In genomic region chr14:61556289-61557147, GRCm38 (mm10) we compare ENCODE assay signal across 8 mouse cellular contexts. TPM values are rescaled to one million over a fixed set of nuclear protein-coding genes. Genes with fewer than 3 reads are reported as not detected.
A peak's percentile ranks its signal among the peaks of the same experiment; 100 is the strongest.
DNase-seq lines count a peak whose midpoint lies in the region; ATAC-seq lines count a peak whose summit lies in the region.

Gene Spryd7 (minus strand): TSS chr14:61556886.

- H3K4me1 ChIP-seq in heart, embryonic 13.5 days: peaks cover 14% of the 10 kb centered on the region
- H3K4me1 ChIP-seq in liver, embryonic 12.5 days: peaks cover 27% of the 10 kb centered on the region
- H3K4me1 ChIP-seq in stomach, embryonic 15.5 days: peaks cover 4% of the 10 kb centered on the region; the same call in 1 of the 2 replicates

- peak within 1 kb of the TSS; percentile 90 for H3K4me2 ChIP-seq in heart, embryonic 13.5 days
- H3K4me2 ChIP-seq in liver, embryonic 12.5 days: peak within 1 kb of the TSS; percentile 98
- peak within 1 kb of the TSS; percentile 94 for H3K4me2 ChIP-seq in stomach, embryonic 15.5 days

- H3K4me3 ChIP-seq in heart, embryonic 13.5 days: peak within 1 kb of the TSS; percentile 75
- peak within 1 kb of the TSS; percentile 75 for H3K4me3 ChIP-seq in liver, embryonic 12.5 days
- peak within 1 kb of the TSS; percentile 69 for H3K4me3 ChIP-seq in stomach, embryonic 15.5 days (replicated peaks)

- H3K36me3 ChIP-seq in heart, embryonic 13.5 days: no peaks in the 10 kb centered on the region
- H3K36me3 ChIP-seq in liver, embryonic 12.5 days: peaks cover 7% of the 10 kb centered on the region; the same call in 1 of the 2 replicates
- H3K36me3 ChIP-seq in stomach, embryonic 15.5 days: no peaks in the 10 kb centered on the region; the same call in 1 of the 2 replicates

- peaks cover 4% of the 10 kb centered on the region; the same call in 1 of the 2 replicates for H3K9me3 ChIP-seq in heart, embryonic 13.5 days
- H3K9me3 ChIP-seq in liver, embryonic 12.5 days (replicated peaks): peaks cover 2% of the 10 kb centered on the region; the same call in 1 of the 2 replicates
- no peaks in the 10 kb centered on the region for H3K9me3 ChIP-seq in stomach, embryonic 15.5 days

- peak within 1 kb of the TSS; percentile 85 for H3K27ac ChIP-seq in heart, embryonic 13.5 days (replicated peaks)
- peak within 1 kb of the TSS; percentile 86 for H3K27ac ChIP-seq in liver, embryonic 12.5 days
- peak within 1 kb of the TSS; percentile 90 for H3K27ac ChIP-seq in stomach, embryonic 15.5 days

- under 1% methylated on average over 72 of the region's 72 CpGs for WGBS in heart, embryonic 13.5 days
- WGBS in liver, embryonic 12.5 days (ENCODE audit: insufficient replicate concordance): under 1% methylated on average over 70 of the region's 72 CpGs
- under 1% methylated on average over 72 of the region's 72 CpGs for WGBS in stomach, embryonic 15.5 days

- ATAC-seq in erythroid progenitor cell, adult 5-6 weeks (replicated peaks; ENCODE audit: low FRiP score, poor library complexity, severe bottlenecking): peak; percentile 93
- peak; percentile 98 for ATAC-seq in heart, embryonic 13.5 days (ENCODE audit: extremely low read depth, insufficient number of reproducible peaks, low FRiP score, low TSS enrichment)
- peak; percentile 97 for ATAC-seq in liver, embryonic 12.5 days
- ATAC-seq in stomach, embryonic 15.5 days (ENCODE audit: insufficient read depth, low FRiP score, low read depth): peak; percentile 97

- H3K9ac ChIP-seq in heart, embryonic 13.5 days: peak within 1 kb of the TSS; percentile 88
- peak within 1 kb of the TSS; percentile 84 for H3K9ac ChIP-seq in liver, embryonic 12.5 days
- H3K9ac ChIP-seq in stomach, embryonic 15.5 days: peak within 1 kb of the TSS; percentile 65

- peak; percentile 100 for DNase-seq in CD4-positive helper T cell, adult 2 months (ENCODE audit: low read depth, low spot score)
- DNase-seq in brain, embryonic 18.5 days (ENCODE audit: low read depth, low spot score): peak; percentile 96
- peak; percentile 98 for DNase-seq in kidney, postnatal 10 days
- DNase-seq in natural killer cell, adult 2 months (ENCODE audit: low spot score in 2 of 2): peak; percentile 97 to 98

- no peaks in the 10 kb centered on the region for H3K27me3 ChIP-seq in heart, embryonic 13.5 days (replicated peaks)
- H3K27me3 ChIP-seq in liver, embryonic 12.5 days (replicated peaks): 0 out of 2 replicates have a peak, but pooled peaks cover 4% of the 10 kb centered on the region
- no peaks in the 10 kb centered on the region for H3K27me3 ChIP-seq in stomach, embryonic 15.5 days (replicated peaks)

RNA-seq across cellular contexts. Expression of gene Spryd7, which starts in this region (rescaled TPM):
- total RNA-seq in erythroid progenitor cell, adult 5-6 weeks (2015; ENCODE audit: low replicate concordance): 1.4 TPM in 1 of 2 replicates, not detected in the other
- 0.77 and 3.3 TPM in 2 replicates for total RNA-seq in erythroid progenitor cell, adult 5-6 weeks (2017; ENCODE audit: low replicate concordance)
- polyA plus RNA-seq in heart, embryonic 13.5 days (2015; fragmentation: Nextera tagmentation; extraction: Ambion mirVana): 21.3 and 22.8 TPM in 2 replicates
- polyA plus RNA-seq in liver, embryonic 12.5 days (2016; fragmentation: Nextera tagmentation; extraction: Ambion mirVana): 15.2 and 15.3 TPM in 2 replicates
- polyA plus RNA-seq in stomach, embryonic 15.5 days (2015; fragmentation: Nextera tagmentation; extraction: Ambion mirVana): 21.3 and 24.3 TPM in 2 replicates

Comparison
In these comparisons a context has a peak if more than half of its experiments do, and no peak if none do; other contexts are left out.
1. Peak in every context shown above with its lines: DNase-seq, ATAC-seq, H3K4me3 ChIP-seq and H3K27ac ChIP-seq.